Mouse (Mus musculus): ENCODE measurements around the gene Vmn1r58. TPM values are rescaled to one million over a fixed set of nuclear protein-coding genes. Genes with fewer than 3 reads are reported as not detected.
"Not testable (repeated sequence)": the region's sequence is repeated elsewhere in the genome, so short reads cannot be mapped to it uniquely, and the experiment has no call there.

The Vmn1r58 gene
- polyA plus RNA-seq (2016; fragmentation: Nextera tagmentation; extraction: Ambion mirVana), result not detected in 2 replicates

- not testable (repeated sequence) for DNase-seq (ENCODE audit: low spot score); H3K4me1 ChIP-seq
- peaks cover 22% of the 10 kb centered on the region for H3K9me3 ChIP-seq (replicated peaks)
Observed at GRCm38 (mm10) chr7:5413296-5413695, at the start of gene Vmn1r58. Vmn1r58 (minus strand) TSS chr7:5413396.

GRCm38 (mm10) chr7:5456674-5457073 is 43.5 kb upstream of the Vmn1r58 start, which contains the start of gene Vmn1r59:
Vmn1r59 (minus strand) TSS chr7:5456774.
- no peak within 1 kb of the TSS for H3K27ac ChIP-seq (replicated peaks)
- no peaks in the 10 kb centered on the region for H3K4me1 ChIP-seq
- H3K9me3 ChIP-seq (replicated peaks), result peaks cover 67% of the 10 kb centered on the region
- H3K36me3 ChIP-seq, result no peaks in the 10 kb centered on the region
- DNase-seq (ENCODE audit: low spot score), result no peak
- no peak within 1 kb of the TSS for H3K4me3 ChIP-seq
- H3K27me3 ChIP-seq (ENCODE audit: low read depth, poor library complexity, severe bottlenecking), result no peaks in the 10 kb centered on the region

More at GRCm38 (mm10) chr7:5413296-5413695, at the start of gene Vmn1r58:
- H3K36me3 ChIP-seq; H3K27me3 ChIP-seq (ENCODE audit: low read depth, poor library complexity, severe bottlenecking); H3K4me3 ChIP-seq; H3K27ac ChIP-seq (replicated peaks): not testable (repeated sequence)

GRCm38 (mm10) chr7:5454011-5454410 is 40.8 kb upstream of the Vmn1r58 start:
- H3K27me3 ChIP-seq (ENCODE audit: low read depth, poor library complexity, severe bottlenecking); H3K4me1 ChIP-seq; H3K4me3 ChIP-seq; H3K36me3 ChIP-seq; DNase-seq (ENCODE audit: low spot score); H3K27ac ChIP-seq (replicated peaks): not testable (repeated sequence)
- H3K9me3 ChIP-seq (replicated peaks), result peaks cover 76% of the 10 kb centered on the region
- WGBS, result 72% methylated on average over 3 of the region's 3 CpGs

- no peaks in the 10 kb centered on the region for H3K4me1 ChIP-seq
- peaks cover 45% of the 10 kb centered on the region for H3K9me3 ChIP-seq (replicated peaks)
- H3K36me3 ChIP-seq, result no peaks in the 10 kb centered on the region
- no peak overlapping the region for H3K27ac ChIP-seq (replicated peaks)
- DNase-seq (ENCODE audit: low spot score), result no peak
- no peaks in the 10 kb centered on the region for H3K27me3 ChIP-seq (ENCODE audit: low read depth, poor library complexity, severe bottlenecking)
- H3K4me3 ChIP-seq, result no peak overlapping the region
Observed at GRCm38 (mm10) chr7:5448627-5449026, 35.4 kb upstream of the Vmn1r58 start.

GRCm38 (mm10) chr7:5406201-5406600 is 7.0 kb downstream of the Vmn1r58 start:
- Histone ChIP-seq H3K9me3 (replicated peaks) (peaks cover 65% of the 10 kb centered on the region), H3K27ac (replicated peaks) (no peak overlapping the region)
- 49% methylated on average over 2 of the region's 2 CpGs for WGBS

GRCm38 (mm10) chr7:5366724-5367123 is 46.5 kb downstream of the Vmn1r58 start:
- Histone ChIP-seq H3K4me3 (no peak overlapping the region), H3K4me1 (no peaks in the 10 kb centered on the region), H3K9me3 (replicated peaks) (peaks cover 59% of the 10 kb centered on the region), H3K36me3 (no peaks in the 10 kb centered on the region), H3K27me3 (ENCODE audit: low read depth, poor library complexity, severe bottlenecking) (no peaks in the 10 kb centered on the region), H3K27ac (replicated peaks) (no peak overlapping the region)
- DNase-seq (ENCODE audit: low spot score), result no peak
- WGBS, result 76% methylated on average over 2 of the region's 2 CpGs

More at GRCm38 (mm10) chr7:5406201-5406600, 7.0 kb downstream of the Vmn1r58 start:
- Histone ChIP-seq H3K36me3 (no peaks in the 10 kb centered on the region), H3K4me3 (no peak overlapping the region), H3K27me3 (ENCODE audit: low read depth, poor library complexity, severe bottlenecking) (no peaks in the 10 kb centered on the region), H3K4me1 (no peaks in the 10 kb centered on the region)
- no peak for DNase-seq (ENCODE audit: low spot score)

- WGBS, result 94% methylated on average over 5 of the region's 5 CpGs
- DNase-seq (ENCODE audit: low spot score), result no peak
- Histone ChIP-seq H3K27ac (replicated peaks) (no peak overlapping the region), H3K4me1 (no peaks in the 10 kb centered on the region), H3K36me3 (no peaks in the 10 kb centered on the region), H3K27me3 (ENCODE audit: low read depth, poor library complexity, severe bottlenecking) (no peaks in the 10 kb centered on the region), H3K4me3 (no peak overlapping the region), H3K9me3 (replicated peaks) (peaks cover 90% of the 10 kb centered on the region)
Observed at GRCm38 (mm10) chr7:5363599-5363998, 49.6 kb downstream of the Vmn1r58 start.

Other genes starting within 250 kb of the Vmn1r58 start
- gene Vmn1r56, start 216.6 kb downstream of the Vmn1r58 start, polyA plus RNA-seq (2016; fragmentation: Nextera tagmentation; extraction: Ambion mirVana), result not detected in 2 replicates
- gene Vmn1r57, start 194.9 kb downstream of the Vmn1r58 start, polyA plus RNA-seq (2016; fragmentation: Nextera tagmentation; extraction: Ambion mirVana), result not detected in 2 replicates
- not detected in 2 replicates for gene Gm5065, start 62.9 kb downstream of the Vmn1r58 start, polyA plus RNA-seq (2016; fragmentation: Nextera tagmentation; extraction: Ambion mirVana)
- not detected in 2 replicates for gene Nlrp2, start 62.4 kb downstream of the Vmn1r58 start, polyA plus RNA-seq (2016; fragmentation: Nextera tagmentation; extraction: Ambion mirVana)
- gene Vmn1r59, start 43.4 kb upstream of the Vmn1r58 start, polyA plus RNA-seq (2016; fragmentation: Nextera tagmentation; extraction: Ambion mirVana), result not detected in 2 replicates
- gene Vmn2r28, start 80.6 kb upstream of the Vmn1r58 start, polyA plus RNA-seq (2016; fragmentation: Nextera tagmentation; extraction: Ambion mirVana), result not detected in 2 replicates
- gene Vmn1r60, start 133.9 kb upstream of the Vmn1r58 start, polyA plus RNA-seq (2016; fragmentation: Nextera tagmentation; extraction: Ambion mirVana), result not detected in 2 replicates
- not detected in 2 replicates for gene Vmn1r61, start 199.9 kb upstream of the Vmn1r58 start, polyA plus RNA-seq (2016; fragmentation: Nextera tagmentation; extraction: Ambion mirVana)